Mouse (Mus musculus) liver, adult 2 months (tissue): ENCODE measurements around the gene Pyy. TPM values are rescaled to one million over a fixed set of nuclear protein-coding genes. Genes with fewer than 3 reads are reported as not detected.

Source experiments
- DNase-seq: peaks from one replicate; pipeline ENCODE4 v3.0.0-alpha.2; 2011; ENCODE audit warnings: low read depth, low spot score; ENCODE audit errors: extremely low read depth
- H3K27ac ChIP-seq: fragments of 200-500 bp; replicated peaks from 2 replicates; pipeline ENCODE4 v1.5.1; 2012; ENCODE audit warnings: low read depth, mild to moderate bottlenecking, control low read depth, inconsistent platforms, low read length; ENCODE audit not compliant: insufficient read depth
- H3K27me3 ChIP-seq: fragments of 200-500 bp; 2 replicates; pipeline ENCODE4 v1.6.1; 2012; ENCODE audit warnings: mild to moderate bottlenecking, moderate library complexity, low read length, inconsistent platforms; ENCODE audit not compliant: control insufficient read depth, insufficient read depth
- H3K36me3 ChIP-seq: fragments of 200-500 bp; 2 replicates; pipeline ENCODE4 v1.6.1; 2012; ENCODE audit warnings: low read length, inconsistent platforms; ENCODE audit not compliant: control insufficient read depth, insufficient read depth
- H3K4me1 ChIP-seq: fragments of 200-500 bp; 2 replicates; pipeline ENCODE4 v1.6.1; 2011; ENCODE audit warnings: low read length; ENCODE audit not compliant: control insufficient read depth, insufficient read depth
- H3K4me3 ChIP-seq: fragments of 200-500 bp; 2 replicates; pipeline ENCODE4 v1.5.1; 2011; ENCODE audit warnings: low read depth, mild to moderate bottlenecking, control low read depth, low read length, moderate library complexity; ENCODE audit not compliant: insufficient read depth
- H3K79me2 ChIP-seq: fragments of 200-500 bp; 2 replicates; pipeline ENCODE4 v1.6.1; 2012; ENCODE audit warnings: inconsistent platforms, mild to moderate bottlenecking, low read length, moderate library complexity; ENCODE audit not compliant: control insufficient read depth, insufficient read depth
- H3K9ac ChIP-seq: fragments of 200-500 bp; 2 replicates; pipeline ENCODE4 v1.6.1; 2012; ENCODE audit warnings: low read depth, mild to moderate bottlenecking, control low read depth, inconsistent platforms, low read length
- CTCF ChIP-seq: fragments of 200-500 bp; IDR thresholded peaks from 2 replicates; pipeline ENCODE4 v1.5.1; 2011; ENCODE audit warnings: low read depth, low read length, control low read depth
- POLR2A ChIP-seq: fragments of 200-500 bp; IDR thresholded peaks from 2 replicates; pipeline ENCODE4 v1.6.1; 2011; ENCODE audit warnings: low read length, control low read depth; ENCODE audit not compliant: insufficient read depth; ENCODE audit errors: extremely low read depth
- WGBS: fragments of 180-500 bp; shearing (Covaris S2); methylation state at CpG from one replicate; pipeline ENCODE4 v1.1.7; 2018; 5-methylcytosine and 5-hydroxymethylcytosine counted together
- polyA plus RNA-seq: library from polyadenylated mRNA; depleted of rRNA; stranded (reverse); fragments of >200 nt; gene quantifications from 2 replicates; pipeline ENCODE4 v1.2.3, GENCODE M21; 2012
- total RNA-seq: library from RNA; depleted of rRNA; stranded (reverse); fragments of >200 nt; gene quantifications from 2 replicates; pipeline ENCODE4 v1.2.3, GENCODE M21; 2014

Pyy gene
- total and polyA plus RNA-seq, 2 experiments = 0.35 TPM; not detected in 1

- 18% methylated on average over 17 of the region's 17 CpGs for WGBS
Measured at GRCm38 (mm10) chr11:102102485-102103258, 5.0 kb downstream of the Pyy start.

GRCm38 (mm10) chr11:102101219-102101618 lies 6.4 kb downstream of the Pyy start, which contains the start of gene Ppy:
Gene Ppy (minus strand): TSS chr11:102101319.
- no peak for DNase-seq
- no peaks in the 10 kb centered on the region for H3K79me2 ChIP-seq
- no peak within 1 kb of the TSS for H3K9ac ChIP-seq
- H3K4me3 ChIP-seq = no peak within 1 kb of the TSS
- TF ChIP-seq POLR2A = no peak
- TF ChIP-seq CTCF = no peak
- H3K36me3 ChIP-seq = no peaks in the 10 kb centered on the region
- WGBS = 84% methylated on average over 4 of the region's 4 CpGs
- 0 out of 2 replicates have a peak, but pooled peaks cover 3% of the 10 kb centered on the region for H3K4me1 ChIP-seq
- peaks cover 1% of the 10 kb centered on the region; the same call in 1 of the 2 replicates for H3K27me3 ChIP-seq
- no peak within 1 kb of the TSS for H3K27ac ChIP-seq

More at GRCm38 (mm10) chr11:102102485-102103258, 5.0 kb downstream of the Pyy start:
- H3K9ac ChIP-seq = no peak overlapping the region
- H3K79me2 ChIP-seq = no peaks in the 10 kb centered on the region
- peaks cover 3% of the 10 kb centered on the region; the same call in 1 of the 2 replicates for H3K27me3 ChIP-seq
- peak; percentile 18 for DNase-seq
- TF ChIP-seq POLR2A (no peak), CTCF (peak; percentile 83)
- no peaks in the 10 kb centered on the region for H3K4me1 ChIP-seq
- no peak overlapping the region for H3K4me3 ChIP-seq
- H3K27ac ChIP-seq = no peak overlapping the region
- no peaks in the 10 kb centered on the region for H3K36me3 ChIP-seq

- no peak for TF ChIP-seq POLR2A
- TF ChIP-seq CTCF = peak; percentile 70
- no peak overlapping the region for H3K4me3 ChIP-seq
- no peaks in the 10 kb centered on the region for H3K79me2 ChIP-seq
- no peaks in the 10 kb centered on the region for H3K27me3 ChIP-seq
- no peaks in the 10 kb centered on the region for H3K36me3 ChIP-seq
- H3K9ac ChIP-seq = no peak overlapping the region
- peak; percentile 64 for DNase-seq
- 2% methylated on average over 18 of the region's 18 CpGs for WGBS
- 0 out of 2 replicates have a peak, but pooled peaks cover 3% of the 10 kb centered on the region for H3K4me1 ChIP-seq
- H3K27ac ChIP-seq = no peak overlapping the region
Measured at GRCm38 (mm10) chr11:102096887-102097391, 10.7 kb downstream of the Pyy start.

GRCm38 (mm10) chr11:102096446-102096845 lies 11.2 kb downstream of the Pyy start:
- no peak overlapping the region for H3K9ac ChIP-seq
- H3K4me3 ChIP-seq = no peak overlapping the region
- no peaks in the 10 kb centered on the region for H3K79me2 ChIP-seq
- no peaks in the 10 kb centered on the region for H3K36me3 ChIP-seq
- WGBS = 77% methylated on average over 5 of the region's 5 CpGs
- DNase-seq = no peak
- 0 out of 2 replicates have a peak, but pooled peaks cover 3% of the 10 kb centered on the region for H3K4me1 ChIP-seq
- H3K27ac ChIP-seq = no peak overlapping the region
- TF ChIP-seq CTCF (no peak), POLR2A (no peak)
- no peaks in the 10 kb centered on the region for H3K27me3 ChIP-seq

GRCm38 (mm10) chr11:102095676-102096075 lies 12.0 kb downstream of the Pyy start:
- Histone ChIP-seq H3K36me3 (no peaks in the 10 kb centered on the region), H3K4me1 (0 out of 2 replicates have a peak, but pooled peaks cover 3% of the 10 kb centered on the region), H3K79me2 (no peaks in the 10 kb centered on the region), H3K27me3 (no peaks in the 10 kb centered on the region), H3K27ac (no peak overlapping the region), H3K9ac (no peak overlapping the region), H3K4me3 (no peak overlapping the region)
- 91% methylated on average over 3 of the region's 3 CpGs for WGBS
- DNase-seq = no peak
- no peak for TF ChIP-seq POLR2A
- TF ChIP-seq CTCF = no peak
